Mouse (Mus musculus) stomach, embryonic 15.5 days (tissue): ENCODE measurements around the gene 2210418O10Rik. TPM values are rescaled to one million over a fixed set of nuclear protein-coding genes. Genes with fewer than 3 reads are reported as not detected.
"Not testable (repeated sequence)": the region's sequence is repeated elsewhere in the genome, so short reads cannot be mapped to it uniquely, and the experiment has no call there.

ENCODE experiments used
- ATAC-seq: fragments of 200-750 bp; cut with Nextera tagmentation; 2 replicates; pipeline ENCODE4 v1.8.0; 2017; ENCODE audit warnings: low read depth, moderate number of reproducible peaks, moderate TSS enrichment; ENCODE audit not compliant: insufficient read depth, low FRiP score
- H3K27ac ChIP-seq: fragments of 300-500 bp; sonication (generic); 2 replicates; pipeline ENCODE4 v1.5.1; 2015; ENCODE audit warnings: mild to moderate bottlenecking, inconsistent platforms
- H3K27me3 ChIP-seq: fragments of 300-500 bp; sonication (generic); replicated peaks from 2 replicates; pipeline ENCODE4 v1.6.1; 2015; ENCODE audit warnings: inconsistent platforms
- H3K36me3 ChIP-seq: fragments of 300-500 bp; sonication (generic); 2 replicates; pipeline ENCODE4 v1.6.1; 2015; ENCODE audit warnings: inconsistent platforms
- H3K4me1 ChIP-seq: fragments of 300-500 bp; sonication (generic); 2 replicates; pipeline ENCODE4 v1.6.1; 2015; ENCODE audit warnings: inconsistent platforms
- H3K4me2 ChIP-seq: fragments of 300-500 bp; sonication (generic); 2 replicates; pipeline ENCODE4 v1.6.1; 2015; ENCODE audit warnings: mild to moderate bottlenecking, inconsistent platforms
- H3K4me3 ChIP-seq: fragments of 300-500 bp; sonication (generic); replicated peaks from 2 replicates; pipeline ENCODE4 v1.5.1; 2015; ENCODE audit warnings: inconsistent platforms
- H3K9ac ChIP-seq: fragments of 300-500 bp; sonication (generic); 2 replicates; pipeline ENCODE4 v1.6.1; 2015; ENCODE audit warnings: inconsistent platforms
- H3K9me3 ChIP-seq: fragments of 300-500 bp; sonication (generic); 2 replicates; pipeline ENCODE4 v1.6.1; 2016; ENCODE audit warnings: inconsistent platforms
- WGBS: fragments of 180-500 bp; shearing (Covaris S2); methylation state at CpG from one replicate; pipeline ENCODE4 v1.1.7; 2015; 5-methylcytosine and 5-hydroxymethylcytosine counted together
- polyA plus RNA-seq: library from polyadenylated mRNA; unstranded; fragments of >200 nt; fragmentation: Nextera tagmentation; extraction: Ambion mirVana; gene quantifications from 2 replicates; pipeline ENCODE4 v1.2.1, GENCODE M21; 2015

2210418O10Rik gene
- polyA plus RNA-seq = 8.1 and 9.9 TPM in 2 replicates

- not testable (repeated sequence) for H3K4me3 ChIP-seq, H3K27me3 ChIP-seq, H3K4me2 ChIP-seq, H3K27ac ChIP-seq, H3K36me3 ChIP-seq, ATAC-seq, H3K4me1 ChIP-seq, H3K9me3 ChIP-seq, H3K9ac ChIP-seq
- no CpG with 5 or more reads among the region's 2 CpGs for WGBS
Observed at GRCm38 (mm10) chr2:176226269-176226668, at the start of gene 2210418O10Rik. Gene 2210418O10Rik (plus strand): TSS chr2:176226569.

GRCm38 (mm10) chr2:176248519-176248918, 22.1 kb downstream of the 2210418O10Rik start:
- not testable (repeated sequence) for H3K9me3 ChIP-seq, H3K4me1 ChIP-seq, H3K27me3 ChIP-seq, H3K9ac ChIP-seq, H3K4me2 ChIP-seq, H3K36me3 ChIP-seq, H3K27ac ChIP-seq, H3K4me3 ChIP-seq, ATAC-seq
- WGBS = no CpG with 5 or more reads among the region's 1 CpGs

Other genes with a start within 250 kb of the 2210418O10Rik start
- 1.6 TPM in 1 of 2 replicates, not detected in the other for gene Gm2004, start 76.7 kb upstream of the 2210418O10Rik start, polyA plus RNA-seq
- gene Gm11009, start 92.9 kb downstream of the 2210418O10Rik start, polyA plus RNA-seq = not detected in 2 replicates
- 12.2 and 14.1 TPM in 2 replicates for gene Gm14435, start 197.0 kb downstream of the 2210418O10Rik start, polyA plus RNA-seq